Mouse (Mus musculus) olfactory bulb, adult 2 months (tissue): ENCODE measurements around the gene Epha3.

Experiments used
- CTCF ChIP-seq: fragments of 200-500 bp; IDR thresholded peaks from 2 replicates; pipeline ENCODE4 v1.5.1; 2012; ENCODE audit warnings: low read depth, mild to moderate bottlenecking, low read length, moderate library complexity; ENCODE audit not compliant: insufficient read depth
- POLR2A ChIP-seq: fragments of 200-500 bp; IDR thresholded peaks from 2 replicates; pipeline ENCODE4 v1.6.1; 2012; ENCODE audit warnings: mild to moderate bottlenecking, low read depth, low read length, moderate library complexity; ENCODE audit not compliant: insufficient read depth

DNA sequence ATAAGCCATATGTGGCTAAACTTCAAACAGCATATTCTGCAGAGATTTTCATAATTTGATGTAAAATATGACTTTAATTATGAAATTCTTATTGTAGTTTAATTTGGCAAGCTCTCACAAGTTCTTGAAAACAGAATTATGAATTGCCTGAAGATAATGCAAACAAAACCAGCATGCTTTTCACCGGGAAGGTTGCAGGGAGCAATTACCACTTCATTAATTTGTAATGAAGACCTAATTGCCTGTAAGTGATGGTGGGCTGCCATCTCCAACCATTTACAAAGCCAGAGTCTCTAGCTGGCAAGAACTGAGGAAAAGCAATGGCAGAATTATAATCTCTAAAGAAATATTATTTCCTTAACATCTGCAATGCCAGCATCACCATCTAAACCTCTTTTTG, 86.2 kb downstream of the Epha3 start:
- TF ChIP-seq CTCF: no peak
- TF ChIP-seq POLR2A: no peak
